Mouse (Mus musculus): ENCODE results near the gene Tesc.
A peak's percentile ranks its signal among the peaks of the same experiment; 100 is the strongest.

DNA sequence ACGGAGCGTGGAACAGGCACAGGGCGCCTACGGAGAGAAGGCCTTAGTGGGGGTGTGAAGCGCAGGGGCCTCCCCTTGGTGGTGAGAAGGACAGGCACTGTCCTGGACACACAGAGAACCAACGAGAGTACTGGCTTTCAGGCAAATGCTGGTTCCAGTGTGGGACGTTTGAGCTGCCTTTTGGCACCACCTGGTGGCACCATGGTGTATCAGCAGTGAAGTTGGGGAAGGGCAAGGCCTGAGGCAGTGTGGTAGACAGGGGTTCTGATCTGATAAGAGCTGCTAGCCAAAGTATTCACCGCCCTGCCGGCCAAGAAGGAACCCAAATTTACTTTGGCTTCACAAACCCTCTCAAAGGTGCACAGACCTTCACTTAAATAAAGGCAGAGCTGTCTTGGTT, 41.8 kb downstream of the Tesc start:
- TF ChIP-seq CTCF (IDR thresholded peaks at IDR 0.05; ENCODE audit: low read depth) (peak; percentile 98), EP300 (IDR thresholded peaks at IDR 0.05; ENCODE audit: low read depth) (no peak)
